Mouse (Mus musculus) megakaryocyte, embryonic 14.5 days (primary cell): ENCODE results near the gene Rab3il1.

Experiments
- FLI1 ChIP-seq: IDR thresholded peaks from 2 replicates; pipeline ENCODE4 v1.6.1; 2012; ENCODE audit warnings: low read length, inconsistent platforms, mixed read lengths
- GATA1 ChIP-seq: IDR thresholded peaks from 3 replicates; pipeline ENCODE4 v1.6.1; 2012; ENCODE audit warnings: mixed read lengths, low read length, inconsistent platforms, borderline replicate concordance

DNA sequence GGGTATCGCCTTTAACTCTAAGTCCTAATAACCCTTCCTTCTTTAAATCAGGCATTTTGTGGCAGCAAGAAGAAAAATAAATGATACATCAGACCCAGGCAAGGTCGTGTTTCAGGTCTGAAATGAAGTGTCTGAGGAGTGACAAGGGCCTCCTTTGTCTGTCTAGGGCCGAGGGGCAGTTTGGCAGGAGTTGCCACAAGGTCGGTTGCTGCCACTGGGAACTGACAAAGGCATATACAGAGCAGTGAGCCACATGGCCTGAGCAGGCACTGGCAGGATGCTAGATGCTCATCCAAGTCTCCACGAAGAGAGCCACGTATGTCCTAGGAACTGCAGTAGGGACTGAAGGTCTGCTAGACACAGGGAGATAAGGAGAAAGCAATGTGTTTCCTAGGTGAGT is 76.9 kb downstream of the Rab3il1 start:
- TF ChIP-seq GATA1 = no peak
- no peak for TF ChIP-seq FLI1
